Mouse (Mus musculus) left cerebral cortex, postnatal 4 days (tissue): ENCODE data around the gene Fxr1. TPM values are rescaled to one million over a fixed set of nuclear protein-coding genes. Genes with fewer than 3 reads are reported as not detected.
A peak's percentile ranks its signal among the peaks of the same experiment; 100 is the strongest.
"Not testable (repeated sequence)": the region's sequence is repeated elsewhere in the genome, so short reads cannot be mapped to it uniquely, and the experiment has no call there.

Experiments
- DNase-seq: peaks from one replicate; pipeline ENCODE4 v3.0.0-alpha.2; 2022
- intact Hi-C: fragments of 180-260 bp; cut with DNase I; formaldehyde crosslinking; loops from one replicate; pipeline ENCODE4 v1.15.1; 2025
- total RNA-seq, 2 experiments: library from RNA; stranded (reverse); gene quantifications; 2 replicates each; pipeline ENCODE4 v1.2.3; 2021

Gene Fxr1
- total RNA-seq, 2 experiments from 2014 or later, result 73.8 to 84.8 TPM

GRCm38 (mm10) chr3:34035706-34036105 is 16.0 kb downstream of the Fxr1 start:
- no peak for DNase-seq
- intact Hi-C loops, result no loop called here

DNA sequence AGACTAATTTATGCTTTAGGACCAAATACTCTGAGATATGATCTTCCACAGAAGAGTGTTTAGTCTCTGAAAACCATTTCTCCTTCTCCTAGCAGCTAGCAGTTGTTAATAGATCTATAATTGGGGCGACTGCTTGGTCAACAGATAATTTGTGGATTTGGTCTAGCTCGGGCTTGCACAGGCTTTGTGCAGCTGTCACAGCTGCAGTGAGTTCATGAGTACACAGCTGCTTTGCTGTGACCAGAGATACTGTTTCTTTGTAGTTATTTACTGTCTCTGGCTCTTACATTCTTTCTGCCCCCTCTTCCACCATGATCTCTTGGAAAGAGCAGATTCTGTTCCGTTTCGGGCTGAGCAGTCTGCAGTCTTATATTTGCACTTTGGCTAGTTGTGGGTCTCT is 22.2 kb downstream of the Fxr1 start:
- intact Hi-C loops, result no loop called here
- DNase-seq, result no peak

DNA sequence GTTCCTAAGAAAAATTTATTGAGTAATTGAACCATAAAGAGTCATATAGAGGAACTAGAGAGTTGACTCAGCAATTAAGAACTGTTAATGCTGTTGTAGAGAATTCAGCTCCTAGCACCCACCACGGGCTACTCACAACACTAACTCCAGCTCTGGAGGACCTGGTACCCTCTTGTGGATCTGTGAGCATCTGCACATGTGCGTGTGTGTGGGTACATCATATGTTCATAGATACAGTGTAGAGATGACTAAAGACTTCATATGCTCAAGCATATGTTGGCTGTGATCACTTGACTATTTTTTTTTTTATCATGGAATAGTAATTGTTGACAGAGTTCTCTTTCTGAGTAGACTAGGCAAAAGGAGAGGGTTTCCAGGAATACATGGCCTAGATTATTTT is 42.6 kb downstream of the Fxr1 start:
- intact Hi-C loops, result loop anchor here (10.0 kb wide), 1 partner anchor 248 kb away; no protein-coding TSS in a partner anchor
- DNase-seq, result no peak

DNA sequence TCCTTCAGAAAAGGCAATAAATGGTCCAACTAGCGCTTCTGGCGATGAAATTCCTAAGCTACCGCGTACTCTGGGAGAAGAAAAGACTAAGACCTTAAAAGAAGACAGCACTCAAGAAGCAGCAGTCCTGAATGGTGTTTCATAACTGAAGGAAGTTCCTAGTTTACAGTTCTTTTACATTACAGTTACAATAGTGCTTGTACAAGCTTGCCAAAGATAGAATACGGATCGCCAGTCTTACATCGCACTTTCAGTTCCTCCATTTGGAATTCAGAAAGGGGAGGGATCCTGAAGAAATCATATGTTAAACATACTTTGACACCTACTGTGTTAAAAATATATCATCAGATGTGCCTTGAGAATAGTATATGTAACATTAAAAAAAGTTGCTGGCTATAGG is 49.2 kb downstream of the Fxr1 start:
- not testable (repeated sequence) for DNase-seq
- intact Hi-C loops, result loop anchor here (10.0 kb wide), 1 partner anchor 254 kb away; no protein-coding TSS in a partner anchor

DNA sequence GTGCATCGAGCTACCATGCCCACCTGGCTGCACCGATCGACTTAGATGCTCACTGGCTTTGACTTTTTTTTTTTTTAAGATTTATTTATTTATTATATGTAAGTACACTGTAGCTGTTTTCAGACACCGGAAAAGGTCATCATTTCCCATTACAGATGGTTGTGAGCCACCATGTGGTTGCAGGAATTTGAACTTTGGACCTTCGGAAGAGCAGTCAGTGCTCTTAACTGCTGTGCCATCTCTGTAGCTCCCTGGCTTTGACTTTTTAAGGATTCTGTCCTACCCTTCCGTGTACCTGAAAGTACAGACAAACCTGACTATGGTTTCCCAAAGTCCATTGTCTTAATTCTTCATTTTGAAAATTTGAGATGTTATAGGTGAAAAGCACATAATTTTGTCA is 53.0 kb downstream of the Fxr1 start:
- no peak for DNase-seq
- intact Hi-C loops, result no loop called here

DNA sequence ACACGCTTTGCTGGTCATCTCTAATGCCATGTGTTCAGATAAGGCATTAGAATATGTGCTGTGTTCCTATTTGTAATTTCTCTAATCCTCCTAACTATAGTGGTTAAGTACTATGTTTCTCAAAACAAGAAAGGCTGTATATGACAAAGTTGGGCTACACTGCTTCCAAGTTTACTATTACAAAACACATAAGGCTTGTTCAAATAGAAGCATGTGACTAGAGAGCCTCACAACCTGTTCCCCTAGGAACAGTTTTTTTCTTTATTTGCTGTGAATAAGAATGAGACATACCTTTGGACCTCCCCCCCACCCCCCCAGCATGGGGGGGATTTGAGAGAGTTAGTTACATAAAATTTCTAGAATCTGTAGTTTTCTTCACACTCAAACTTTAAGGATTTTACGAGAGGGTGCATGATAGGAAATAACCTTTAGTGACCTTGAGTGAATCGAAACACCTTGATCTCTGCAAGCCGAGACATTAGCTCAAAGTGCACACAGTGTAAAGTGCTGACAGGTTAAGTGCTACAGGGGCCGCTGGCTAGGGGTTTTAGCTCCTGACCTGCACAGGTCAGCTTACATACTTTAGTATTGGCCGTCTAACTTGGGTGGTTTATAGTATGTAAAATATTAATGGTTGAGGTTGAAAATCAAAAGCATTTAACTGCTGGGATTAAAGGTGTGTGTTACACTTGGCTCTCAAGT is 56.5 kb downstream of the Fxr1 start:
- intact Hi-C loops, result no loop called here
- no peak for DNase-seq

DNA sequence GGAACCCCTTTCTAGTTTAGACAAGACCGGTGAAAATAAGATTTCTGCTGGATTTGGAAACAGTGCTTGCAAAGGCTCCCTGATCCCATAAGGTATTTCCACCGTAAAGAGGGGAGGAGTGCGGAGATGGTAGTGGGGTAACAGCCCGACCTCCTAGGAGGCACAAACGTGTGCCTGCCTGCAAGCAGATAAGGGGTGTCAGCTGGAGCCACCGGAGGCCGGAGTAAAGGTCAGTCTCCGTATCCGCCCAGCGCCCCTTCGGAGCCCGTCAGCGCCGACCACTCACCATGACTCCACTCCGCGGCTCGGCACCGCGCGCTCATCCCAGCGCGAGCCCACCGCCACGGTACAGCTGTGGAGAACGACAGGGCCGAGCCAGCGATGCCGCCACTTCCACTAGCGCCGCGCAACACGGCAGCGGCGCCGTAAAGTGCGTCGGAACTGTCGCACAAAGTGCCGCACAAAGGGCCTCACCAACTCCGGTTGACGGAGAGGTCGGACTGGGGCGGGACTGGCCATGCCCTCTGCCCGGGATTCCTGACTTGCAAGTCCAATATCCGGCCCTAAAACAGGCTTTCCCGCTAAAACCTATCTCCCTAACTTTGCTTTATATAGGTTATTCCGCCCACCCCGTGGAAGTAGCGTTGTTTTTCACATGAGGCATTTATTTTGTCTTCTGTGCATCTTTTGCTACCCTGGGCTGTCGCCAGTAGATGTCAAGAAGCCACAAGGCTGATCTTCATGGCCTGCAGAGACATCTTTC is 61.3 kb downstream of the Fxr1 start, which contains the start of gene Dnajc19:
TSS of gene Dnajc19 (minus strand) at position 422 of the 763 bp plus-strand sequence.
- DNase-seq, result peak; percentile 94
- intact Hi-C loops, result loop anchor here (5.0 kb wide), 1 partner anchor 116 kb away; no protein-coding TSS in a partner anchor

DNA sequence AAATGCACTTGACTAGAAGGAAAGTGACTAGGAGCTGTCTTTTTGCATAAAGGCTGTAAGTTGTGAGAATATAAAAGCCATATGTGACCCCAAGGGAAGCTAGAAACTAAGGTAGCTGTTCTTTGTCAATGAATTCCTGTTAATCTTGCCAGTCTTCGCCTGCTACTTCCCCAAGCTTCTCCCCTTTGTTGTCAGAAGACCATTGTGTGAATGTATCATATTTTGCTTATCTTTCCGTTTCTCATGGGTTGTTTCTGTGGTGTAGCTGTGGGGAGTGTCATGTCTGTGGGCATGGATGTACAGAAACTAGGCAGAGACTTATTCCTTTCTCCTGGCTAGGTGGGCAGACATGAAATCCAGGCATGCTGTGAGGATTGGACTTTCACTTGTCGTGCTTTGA is 62.2 kb downstream of the Fxr1 start:
- no peak for DNase-seq
- intact Hi-C loops, result loop anchor here (5.0 kb wide), 1 partner anchor 115 kb away; no protein-coding TSS in a partner anchor

DNA sequence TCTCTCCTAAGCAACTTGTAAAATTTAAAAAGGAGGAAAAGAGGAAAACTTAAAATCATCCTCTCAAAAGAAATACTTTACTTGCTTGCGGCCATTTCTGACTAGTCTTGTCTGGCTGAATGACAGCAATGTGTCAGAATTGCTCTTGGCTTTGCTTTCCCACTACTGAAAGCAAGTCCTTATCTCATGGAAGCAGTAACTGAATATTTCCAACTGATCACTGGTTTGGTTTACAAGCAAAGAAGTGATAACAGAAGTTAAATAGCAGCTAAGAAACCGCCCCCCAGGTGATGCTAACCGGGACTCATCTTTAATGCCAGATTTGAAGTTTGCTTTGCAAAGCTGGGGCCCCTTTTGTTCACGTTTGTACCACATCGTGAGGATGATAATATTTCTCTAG is 63.9 kb downstream of the Fxr1 start:
- intact Hi-C loops, result loop anchor here (5.0 kb wide), 1 partner anchor 114 kb away; no protein-coding TSS in a partner anchor
- DNase-seq, result no peak

DNA sequence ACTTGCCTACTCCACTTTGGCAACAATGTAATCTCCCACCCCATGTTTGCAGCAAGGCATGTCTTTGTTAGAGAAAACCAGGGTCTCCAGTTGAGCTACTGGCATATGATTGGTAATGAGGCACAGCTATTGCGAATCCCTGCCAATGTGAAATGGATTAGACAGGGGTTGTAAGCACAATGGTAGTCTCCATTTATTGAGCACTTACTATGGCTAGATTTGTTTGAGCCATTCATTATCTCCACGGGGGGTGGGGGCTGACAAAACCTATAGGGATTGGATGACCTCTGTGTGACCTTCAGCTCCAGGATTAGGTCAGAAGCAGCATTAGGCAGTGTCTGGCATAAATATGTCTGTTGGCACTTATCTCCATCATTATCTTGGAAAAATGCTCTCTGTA is 83.1 kb downstream of the Fxr1 start:
- intact Hi-C loops, result no loop called here
- no peak for DNase-seq

GRCm38 (mm10) chr3:34103902-34104672 is 84.3 kb downstream of the Fxr1 start:
- intact Hi-C loops, result no loop called here
- no peak for DNase-seq

- DNase-seq, result no peak
- intact Hi-C loops, result no loop called here
These were observed 86.7 kb downstream of the Fxr1 start for GRCm38 (mm10) chr3:34106421-34106820.

GRCm38 (mm10) chr3:34107631-34108030 is 87.9 kb downstream of the Fxr1 start:
- intact Hi-C loops, result no loop called here

DNA sequence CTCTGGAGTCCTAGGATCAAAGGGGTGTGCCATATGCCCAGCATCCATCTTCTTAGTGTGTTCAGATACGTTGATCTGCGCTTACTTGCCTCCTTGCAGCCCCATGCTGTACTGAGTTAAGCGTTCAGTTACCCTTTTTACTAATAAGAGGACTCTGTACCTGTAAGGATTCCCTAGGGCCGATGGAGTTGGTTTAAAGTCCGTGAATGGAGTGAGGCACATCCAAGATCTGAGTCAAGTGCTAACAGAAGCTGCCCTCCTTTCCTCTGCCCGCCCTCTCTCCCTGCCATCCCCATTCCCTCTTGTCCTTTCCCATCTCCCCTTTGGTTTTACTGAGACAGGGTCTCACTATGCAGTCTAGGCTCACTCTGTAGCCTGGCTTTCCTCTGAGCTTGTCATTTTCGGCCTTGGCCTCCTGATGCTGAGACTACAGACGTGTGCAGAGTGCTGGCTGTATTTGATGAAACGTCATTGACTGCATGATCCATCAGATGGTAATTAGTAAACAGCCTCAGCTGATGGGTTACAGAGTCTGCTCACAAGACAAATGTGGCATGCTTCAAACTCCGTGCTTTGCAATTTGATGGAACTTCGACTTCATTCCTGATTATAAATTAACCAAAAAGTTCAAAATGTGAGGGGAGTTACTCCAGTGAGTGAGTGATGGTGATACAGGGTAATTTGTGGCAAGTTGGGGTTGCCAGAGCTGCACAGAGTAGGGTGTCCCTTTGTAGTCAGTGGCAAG is 92.4 kb downstream of the Fxr1 start:
- no peak for DNase-seq
- intact Hi-C loops, result no loop called here

More at GRCm38 (mm10) chr3:34107631-34108030, 87.9 kb downstream of the Fxr1 start:
- no peak for DNase-seq

- intact Hi-C loops, result no loop called here
- DNase-seq, result no peak
These were observed 96.1 kb downstream of the Fxr1 start for GRCm38 (mm10) chr3:34115806-34116205.

GRCm38 (mm10) chr3:34119869-34120268 is 100.1 kb downstream of the Fxr1 start:
- no peak for DNase-seq
- intact Hi-C loops, result no loop called here
